Mouse (Mus musculus): ENCODE measurements around the gene Zpbp2.
"Not testable (repeated sequence)": the region's sequence is repeated elsewhere in the genome, so short reads cannot be mapped to it uniquely, and the experiment has no call there.

Gene Zpbp2

GRCm38 (mm10) chr11:98590548-98591445 lies 39.9 kb downstream of the Zpbp2 start:
- DNase-seq, result peak; percentile 14 to 32

- no peak for DNase-seq
These were observed 44.1 kb downstream of the Zpbp2 start for GRCm38 (mm10) chr11:98595021-98595420.

GRCm38 (mm10) chr11:98595473-98595872 lies 44.6 kb downstream of the Zpbp2 start:
- DNase-seq, result no peak

GRCm38 (mm10) chr11:98595955-98596354 lies 45.1 kb downstream of the Zpbp2 start:
- DNase-seq, result no peak

- DNase-seq, result peak; percentile 50 to 83
These were observed 46.5 kb downstream of the Zpbp2 start for GRCm38 (mm10) chr11:98597363-98597762.

- DNase-seq, result no peak
These were observed 47.1 kb downstream of the Zpbp2 start, which contains the start of gene Lrrc3c for GRCm38 (mm10) chr11:98597991-98598390. TSS of gene Lrrc3c (plus strand) at chr11:98598291.

GRCm38 (mm10) chr11:98598851-98599290 lies 48.0 kb downstream of the Zpbp2 start:
- no peak for DNase-seq

GRCm38 (mm10) chr11:98599291-98599690 lies 48.4 kb downstream of the Zpbp2 start:
- no peak for DNase-seq

- peak in 1 of 2 experiments; percentile 44 for DNase-seq
These were observed 51.3 kb downstream of the Zpbp2 start for GRCm38 (mm10) chr11:98602090-98602690.

- no peak for DNase-seq
These were observed 53.1 kb downstream of the Zpbp2 start for GRCm38 (mm10) chr11:98603953-98604352.

GRCm38 (mm10) chr11:98604911-98605310 lies 54.0 kb downstream of the Zpbp2 start:
- not testable (repeated sequence) for DNase-seq

- peak; percentile 51 to 52 for DNase-seq
These were observed 55.9 kb downstream of the Zpbp2 start for GRCm38 (mm10) chr11:98606763-98607162.

Data from kidney, postnatal 36 days (tissue).